Mouse (Mus musculus) retina, adult 2 months (tissue): Measurements from ENCODE around the gene Serpinc1.
"Not testable (repeated sequence)": the region's sequence is repeated elsewhere in the genome, so short reads cannot be mapped to it uniquely, and the experiment has no call there.

Experiments used
- DNase-seq: peaks from one replicate; pipeline ENCODE4 v3.0.0-alpha.2; 2012; ENCODE audit warnings: low read depth, low spot score

The Serpinc1 gene

DNA sequence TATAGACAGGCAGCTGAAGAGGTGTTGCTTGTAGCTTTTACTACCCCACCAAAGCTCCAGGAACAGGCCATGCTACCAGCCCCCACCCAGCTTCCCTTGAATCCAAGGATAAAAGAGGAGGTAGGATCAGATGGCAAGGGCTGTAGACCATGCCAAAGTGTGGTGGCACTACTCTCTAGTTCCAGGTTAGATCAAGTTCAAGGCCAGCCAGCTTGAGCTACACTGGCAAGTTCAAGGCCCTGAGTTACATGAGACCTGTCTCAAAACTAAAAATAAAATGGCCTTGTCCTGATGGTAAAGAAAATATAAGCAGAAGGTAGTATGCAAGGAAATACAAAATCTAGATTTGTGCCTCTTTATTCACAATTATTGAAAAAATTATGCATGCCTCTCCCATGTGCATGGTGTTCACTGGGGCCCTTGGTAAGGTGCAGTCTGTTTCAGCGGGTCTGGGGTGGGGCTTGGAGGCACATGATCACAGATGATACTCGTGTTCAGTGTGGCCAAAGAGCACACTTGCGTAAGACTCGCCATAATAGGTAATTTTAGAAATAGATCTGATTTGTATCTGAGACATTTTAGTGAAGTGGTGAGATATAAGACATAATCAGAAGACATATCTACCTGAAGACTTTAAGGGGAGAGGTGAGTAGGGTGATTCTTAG lies at the start of gene Serpinc1:
TSS of gene Serpinc1 (plus strand) at position 515 of the 665 bp plus-strand sequence.
- no peak for DNase-seq

DNA sequence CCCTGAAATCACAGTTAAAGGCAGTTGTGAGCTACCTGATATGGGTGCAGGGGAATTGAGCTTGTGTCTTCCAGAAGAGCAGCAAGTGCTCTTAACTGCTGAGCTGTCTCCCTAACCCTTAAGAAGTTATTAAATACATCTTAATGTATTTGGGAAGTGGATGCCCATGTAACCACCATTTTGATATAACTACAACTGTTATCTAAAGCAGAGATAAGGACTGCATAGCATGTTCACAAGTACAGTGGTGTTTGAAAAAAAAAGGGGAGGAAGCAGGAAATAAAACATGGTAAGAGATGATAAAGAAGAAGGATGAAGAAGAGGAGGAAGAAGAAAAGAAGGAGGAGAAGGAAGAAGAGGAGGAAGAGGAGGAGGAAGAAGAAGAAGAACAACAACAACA lies 47.1 kb upstream of the Serpinc1 start:
- DNase-seq: no peak

DNA sequence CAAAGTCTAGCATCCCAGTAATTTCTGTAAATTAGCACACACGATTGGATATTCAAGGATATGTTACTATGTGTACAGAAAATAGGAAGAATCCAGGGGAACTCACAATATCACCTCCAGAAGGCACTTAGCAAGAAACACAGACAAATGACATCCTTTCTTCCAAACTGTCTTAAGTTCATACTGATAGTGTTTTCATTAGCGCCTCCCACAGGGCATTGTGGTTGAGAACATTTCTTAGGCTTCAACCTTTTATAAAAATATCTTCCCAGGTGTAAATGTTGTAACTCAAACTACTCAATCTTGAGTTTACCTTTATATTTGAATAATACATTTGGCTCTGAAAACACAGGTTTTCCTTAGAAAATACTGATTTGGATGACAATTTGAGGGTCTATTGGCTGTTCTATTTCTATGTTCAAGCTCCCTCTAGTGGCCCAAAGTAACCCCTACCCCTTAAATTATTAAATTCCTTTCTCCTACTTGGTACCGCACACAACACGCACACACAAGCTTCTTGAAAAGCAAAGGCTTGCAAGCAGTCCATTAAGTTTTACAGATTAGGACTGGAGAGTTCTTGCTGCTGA lies 44.4 kb upstream of the Serpinc1 start:
- peak; percentile 11 for DNase-seq

DNA sequence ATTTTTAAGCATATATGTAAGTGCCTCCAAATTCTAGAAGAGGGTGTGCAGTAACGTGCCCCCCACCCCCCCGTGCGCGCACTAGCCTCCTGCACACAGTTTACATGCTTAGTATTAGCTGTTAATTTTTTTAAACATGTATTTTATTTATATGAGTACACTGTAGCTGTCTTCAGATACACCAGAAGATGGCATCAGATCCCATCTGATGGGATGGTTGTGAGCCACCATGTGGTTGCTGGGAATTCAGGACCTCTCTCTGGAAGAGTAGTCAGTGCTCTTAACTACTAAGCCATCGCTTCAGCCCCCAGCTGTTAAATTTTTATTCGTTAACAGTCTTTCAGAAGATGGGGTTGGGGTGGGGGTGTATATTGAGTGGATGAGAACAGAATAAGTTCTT lies 42.8 kb upstream of the Serpinc1 start:
- DNase-seq: no peak

DNA sequence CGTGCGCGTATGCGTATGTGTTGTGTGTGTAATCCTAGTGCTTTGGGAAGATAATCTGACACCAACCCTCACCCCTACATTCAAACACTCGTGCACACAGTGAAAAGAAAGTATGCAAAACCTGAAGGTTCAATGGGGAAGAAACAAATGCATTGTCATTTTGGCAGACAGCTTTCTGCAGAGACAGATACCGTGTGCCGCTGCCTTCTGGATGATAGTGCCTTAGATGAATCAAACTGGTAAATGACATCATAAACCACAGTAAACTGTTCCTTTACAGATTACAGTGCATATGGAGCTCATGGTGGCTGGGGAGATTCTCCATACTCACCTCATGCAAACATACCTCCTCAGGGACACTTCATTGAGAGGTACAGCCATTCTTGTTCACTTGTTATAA lies 15.2 kb upstream of the Serpinc1 start:
- DNase-seq: no peak

DNA sequence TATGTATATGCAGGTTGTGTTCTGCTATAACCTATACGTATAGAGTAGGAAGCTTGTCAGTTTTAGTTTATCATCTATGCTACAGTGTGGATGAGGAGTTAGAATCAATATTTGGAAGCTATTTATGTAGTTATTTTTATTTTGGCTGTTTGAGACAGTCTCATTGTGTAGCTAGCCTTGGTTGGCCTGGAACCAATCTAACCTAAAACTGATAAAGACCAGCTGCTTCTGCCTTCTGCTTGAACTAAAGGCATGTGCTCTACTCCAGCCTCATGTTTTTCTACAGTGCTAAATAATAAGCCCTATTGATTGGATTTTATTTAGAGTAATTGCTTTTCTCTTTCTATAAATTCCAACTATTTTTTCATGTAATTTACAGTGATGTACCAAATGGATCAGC lies 11.1 kb upstream of the Serpinc1 start:
- DNase-seq: no peak

DNA sequence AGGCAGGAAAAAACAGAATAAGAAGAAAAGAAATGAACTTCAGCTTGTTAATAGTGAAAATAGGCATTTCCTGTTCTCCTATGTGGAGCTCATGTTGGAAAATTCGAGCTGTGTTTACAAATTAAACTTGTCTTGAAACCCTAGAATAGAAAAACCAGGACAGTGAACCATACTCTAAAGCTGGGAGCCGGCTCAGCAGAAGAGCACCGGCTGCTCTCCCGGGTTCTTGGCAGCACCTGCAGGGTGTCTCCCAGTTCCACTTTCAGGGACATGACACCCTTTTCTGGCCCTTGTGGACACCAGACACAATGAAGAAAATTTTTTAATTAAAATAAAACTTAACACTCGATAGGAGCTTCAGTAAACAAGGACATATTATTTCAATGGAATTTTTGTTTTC lies 9.7 kb upstream of the Serpinc1 start:
- DNase-seq: no peak

DNA sequence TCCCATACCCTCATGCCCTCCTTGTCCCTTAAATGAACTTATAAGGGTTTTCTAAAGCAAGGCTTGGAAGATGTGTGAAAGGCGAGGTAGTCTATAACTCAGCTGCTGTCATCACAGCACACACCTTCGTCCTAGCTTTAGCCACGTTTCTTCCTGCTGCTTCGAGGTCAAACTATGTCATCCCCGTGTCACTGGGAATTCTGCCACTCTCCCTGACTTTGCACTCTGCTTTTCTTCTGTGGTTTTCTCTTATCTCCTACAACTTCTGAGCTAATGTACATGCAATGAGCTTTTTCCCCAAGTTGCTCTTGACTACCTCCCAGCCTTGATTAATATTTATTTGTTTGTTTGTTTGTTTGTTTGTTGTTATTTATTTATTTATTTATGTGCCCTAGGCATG lies 1.6 kb downstream of the Serpinc1 start:
- no peak for DNase-seq

DNA sequence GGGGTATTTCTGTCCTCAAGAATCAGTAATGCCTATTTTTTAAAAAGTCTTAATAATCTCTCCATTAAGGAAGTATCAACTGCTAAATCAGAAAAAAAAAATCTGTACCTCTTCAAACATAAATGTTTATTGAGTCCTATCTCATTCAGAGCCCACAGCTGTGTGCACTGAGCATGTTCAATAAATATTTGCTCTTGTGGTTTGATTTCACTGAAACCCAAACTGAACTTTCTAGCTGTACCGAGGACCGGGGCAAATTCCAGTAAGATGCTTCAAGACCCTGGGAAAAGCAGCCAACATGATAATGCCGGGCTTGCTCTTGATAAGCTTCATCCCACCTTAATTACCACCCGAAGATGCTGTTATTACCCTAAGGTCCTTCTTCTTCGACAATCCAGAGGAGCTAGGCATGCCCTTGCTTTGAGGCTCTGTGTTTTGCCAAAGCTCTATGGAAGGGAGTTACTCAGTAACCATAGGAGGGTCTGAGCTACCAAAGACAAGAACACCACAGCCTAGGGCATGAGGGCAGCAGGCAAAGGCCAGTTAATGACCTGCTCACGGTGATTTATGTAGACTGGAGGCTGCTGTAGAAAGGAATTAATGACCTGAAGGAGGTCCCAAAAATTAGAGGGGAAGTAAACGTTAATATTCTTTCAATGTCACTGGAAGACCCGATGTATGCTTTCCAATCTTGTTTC lies 2.3 kb downstream of the Serpinc1 start:
- DNase-seq: no peak

DNA sequence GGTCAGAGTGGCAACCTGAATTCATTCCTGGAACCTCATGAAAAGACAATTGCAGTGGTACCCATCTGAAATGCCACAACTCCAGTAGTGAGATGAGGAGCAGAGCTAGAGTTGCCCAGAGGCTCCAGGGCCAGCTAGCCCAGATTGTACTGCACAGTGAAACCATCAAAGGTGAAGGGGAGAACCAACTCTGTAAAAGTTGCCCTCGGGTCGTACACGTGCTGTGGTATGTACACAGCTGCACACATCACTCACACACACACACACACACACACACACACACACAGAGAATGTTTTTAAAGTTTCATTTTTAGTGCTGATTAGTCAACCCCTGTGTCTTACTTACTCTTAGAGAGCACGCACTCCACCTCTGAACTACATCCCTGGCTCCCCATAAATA lies 3.0 kb downstream of the Serpinc1 start:
- no peak for DNase-seq

DNA sequence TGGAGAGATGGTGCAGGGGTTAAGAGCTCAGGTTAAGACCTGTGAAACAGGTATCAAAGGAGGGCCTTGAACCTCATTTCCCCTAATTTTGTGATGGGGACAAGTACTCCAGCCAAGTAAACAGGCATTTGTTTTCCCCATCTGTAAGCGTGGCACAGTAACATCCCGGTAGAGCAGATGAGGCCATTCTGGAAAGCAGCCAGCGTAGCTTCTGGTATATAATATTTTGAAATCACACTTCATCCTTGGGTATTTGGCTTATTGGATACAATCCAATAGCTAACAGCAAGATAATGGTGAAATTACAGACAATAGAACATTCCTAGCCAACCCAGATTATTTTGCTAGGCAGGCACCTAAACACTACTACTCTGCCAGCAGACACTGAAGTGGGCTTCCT lies 4.5 kb downstream of the Serpinc1 start:
- DNase-seq: no peak

DNA sequence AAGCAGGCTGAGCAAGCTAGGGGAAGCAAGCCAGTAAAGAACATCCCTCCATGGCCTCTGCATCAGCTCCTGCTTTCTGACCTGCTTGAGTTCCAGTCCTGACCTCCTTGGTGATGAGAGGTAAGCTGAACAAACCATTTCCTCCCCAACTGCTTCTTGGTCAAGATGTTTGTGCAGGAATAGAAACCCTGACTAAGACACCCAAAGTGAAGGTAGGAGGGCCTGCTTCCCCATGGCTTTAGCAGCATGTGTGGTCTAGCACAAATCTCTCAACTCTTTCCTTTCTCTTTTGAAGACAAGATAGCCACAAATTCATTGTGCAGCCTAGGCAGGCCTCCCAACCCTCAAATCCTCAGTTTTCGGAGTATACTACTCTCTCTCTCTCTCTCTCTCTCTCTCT lies 6.3 kb downstream of the Serpinc1 start:
- DNase-seq: not testable (repeated sequence)

DNA sequence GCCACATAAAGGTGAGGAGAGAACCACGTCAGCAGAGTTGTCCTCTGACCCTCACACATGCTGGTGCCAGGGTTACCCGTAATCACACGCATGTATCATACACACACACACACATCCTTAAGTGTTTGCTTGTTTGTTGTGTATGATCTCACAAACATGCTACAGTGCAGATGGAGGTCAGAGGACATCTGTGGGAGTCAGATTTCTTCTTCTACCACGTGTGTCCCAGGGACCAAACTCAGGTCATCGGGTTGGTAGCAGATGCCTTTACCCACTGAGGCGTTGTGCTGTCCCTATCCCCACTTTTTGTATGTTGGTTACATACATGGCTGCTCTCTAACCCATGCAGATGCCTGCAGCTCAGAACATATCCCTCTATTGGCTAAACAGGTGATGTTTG lies 7.1 kb downstream of the Serpinc1 start:
- DNase-seq: no peak

DNA sequence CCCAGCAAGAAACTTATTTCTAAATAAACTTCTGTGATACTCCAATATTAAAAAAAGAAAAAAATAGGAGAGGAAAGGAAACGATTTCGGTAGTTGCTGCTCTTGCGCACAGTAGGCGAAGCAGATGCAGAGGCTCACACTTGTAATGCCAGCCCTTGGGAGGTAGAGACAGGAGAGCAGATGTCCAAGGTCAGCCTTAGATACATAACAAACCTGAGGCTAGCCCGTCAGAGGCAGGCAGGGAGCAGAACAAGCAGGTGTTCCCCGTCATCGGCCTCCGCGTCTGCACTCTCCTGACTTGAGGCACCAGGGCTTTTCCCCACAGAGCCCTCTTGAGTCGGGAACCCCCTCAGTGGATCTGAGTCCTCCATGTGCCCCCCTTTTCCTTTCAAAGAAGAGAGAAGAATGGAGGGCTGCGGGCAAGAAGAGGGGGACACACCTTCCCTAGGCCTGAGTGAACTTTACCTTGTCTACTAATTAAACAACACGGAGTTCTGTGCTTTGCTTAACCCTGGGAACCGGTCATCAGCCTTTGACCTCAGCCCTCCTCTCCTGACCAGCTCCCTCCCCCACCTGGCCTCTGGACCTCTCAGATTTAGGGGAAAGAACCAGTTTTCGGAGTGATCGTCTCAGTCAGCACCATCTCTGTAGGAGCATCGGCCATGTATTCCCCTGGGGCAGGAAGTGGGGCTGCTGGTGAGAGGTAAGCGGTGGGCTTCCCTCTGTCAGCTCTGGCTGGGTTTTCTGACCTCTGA lies 8.7 kb downstream of the Serpinc1 start:
- no peak for DNase-seq

DNA sequence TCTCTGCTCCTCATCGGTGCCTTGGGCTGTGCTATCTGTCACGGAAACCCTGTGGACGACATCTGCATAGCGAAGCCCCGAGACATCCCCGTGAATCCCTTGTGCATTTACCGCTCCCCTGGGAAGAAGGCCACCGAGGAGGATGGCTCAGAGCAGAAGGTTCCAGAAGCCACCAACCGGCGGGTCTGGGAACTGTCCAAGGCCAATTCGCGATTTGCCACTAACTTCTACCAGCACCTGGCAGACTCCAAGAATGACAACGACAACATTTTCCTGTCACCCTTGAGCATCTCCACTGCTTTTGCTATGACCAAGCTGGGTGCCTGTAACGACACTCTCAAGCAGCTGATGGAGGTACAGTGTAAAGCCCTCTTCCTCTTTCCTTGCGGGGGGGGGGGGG lies 11.0 kb downstream of the Serpinc1 start:
- DNase-seq: no peak

DNA sequence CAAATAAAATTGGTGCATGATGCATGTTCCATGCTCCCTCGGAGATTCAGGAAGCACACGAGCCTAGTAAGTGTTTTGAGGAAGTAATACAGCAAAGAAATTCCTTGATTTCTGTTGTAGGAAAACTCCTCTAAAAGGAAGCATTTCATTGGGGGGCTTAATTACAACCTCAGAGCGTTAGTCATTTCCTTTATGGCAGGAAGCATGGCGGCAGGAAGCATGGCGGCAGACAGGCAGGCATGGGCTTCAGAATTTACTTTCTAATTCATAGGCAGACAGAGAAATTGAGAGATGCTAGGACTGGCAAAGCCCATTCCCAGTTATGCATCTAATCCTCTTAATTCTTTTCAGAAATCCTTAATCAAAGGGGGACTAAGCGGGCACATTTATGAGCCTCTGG lies 15.5 kb downstream of the Serpinc1 start:
- no peak for DNase-seq

DNA sequence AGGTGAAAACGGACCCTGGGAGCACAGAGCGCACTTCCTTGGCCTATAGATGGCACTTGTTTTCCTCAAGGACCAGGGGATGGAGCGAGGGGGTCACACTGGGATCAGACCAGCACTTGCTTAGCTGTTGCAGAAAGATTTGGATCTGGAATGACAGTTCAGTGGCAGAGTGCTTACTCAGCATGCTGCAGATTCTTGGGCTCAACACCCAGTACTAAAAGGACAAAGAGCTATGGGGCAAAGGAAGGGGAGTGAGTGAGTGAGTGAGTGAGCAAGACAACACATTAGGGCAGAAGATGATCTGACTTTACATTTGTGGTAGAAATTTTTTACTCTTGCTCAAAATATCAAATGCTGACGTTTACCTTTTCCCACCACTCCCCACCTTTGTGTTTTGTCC lies 26.6 kb downstream of the Serpinc1 start:
- DNase-seq: no peak

DNA sequence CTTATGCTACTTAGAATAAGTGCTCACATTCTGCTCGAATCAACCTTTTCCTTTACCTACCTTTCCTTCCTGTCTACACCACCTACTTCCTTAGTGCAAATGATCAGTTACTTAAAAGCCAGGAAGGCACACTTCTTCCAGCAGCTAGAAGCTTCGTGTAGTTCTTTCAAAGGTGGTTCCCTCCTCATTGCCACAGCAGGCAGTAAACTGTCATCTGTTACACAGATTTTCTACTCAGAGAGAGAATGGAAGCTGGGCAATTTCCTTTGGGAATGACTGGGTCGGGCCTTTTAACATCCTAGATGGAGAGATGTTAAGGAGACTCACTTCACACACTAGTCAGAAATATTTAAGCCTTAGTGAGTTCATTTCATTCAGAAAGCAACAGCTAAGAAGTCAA lies 27.1 kb downstream of the Serpinc1 start:
- no peak for DNase-seq

DNA sequence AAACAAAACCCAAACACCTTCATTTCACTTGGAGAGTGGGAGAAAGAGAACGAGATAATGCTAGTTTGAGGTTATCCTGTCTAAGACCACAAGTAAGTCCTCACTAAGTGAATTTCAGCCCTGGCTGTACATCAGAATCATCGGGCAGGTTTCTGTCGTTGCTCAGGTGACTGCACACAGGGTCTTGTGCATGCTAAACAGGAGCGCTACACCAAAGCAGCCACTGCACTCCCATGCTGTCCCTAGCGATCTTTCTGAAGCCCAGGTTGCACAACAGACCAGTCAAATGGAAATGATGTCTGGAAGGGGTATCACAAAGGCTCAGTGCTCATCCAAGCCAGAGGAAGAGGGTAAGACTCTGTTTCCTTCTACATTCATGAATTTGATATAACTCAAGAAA lies 28.1 kb downstream of the Serpinc1 start:
- no peak for DNase-seq

DNA sequence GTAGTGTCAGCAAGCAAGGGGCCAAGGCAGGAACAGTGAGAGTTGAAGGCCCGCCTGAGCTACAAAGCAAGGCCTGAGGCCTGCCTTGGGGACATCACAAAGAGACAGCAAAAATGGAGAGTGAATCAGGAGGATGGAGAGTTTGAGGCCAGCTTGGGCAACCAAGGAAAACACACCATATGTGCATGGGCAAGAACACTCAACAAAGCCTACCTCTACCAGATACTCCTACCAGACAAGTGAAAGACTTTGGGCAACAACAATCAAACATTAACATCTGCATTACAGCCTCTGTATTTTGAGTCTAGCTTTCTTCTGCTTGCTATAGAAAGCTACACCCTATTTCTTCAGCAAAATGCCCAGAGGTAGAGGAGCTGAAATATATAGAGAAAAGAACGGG lies 29.7 kb downstream of the Serpinc1 start:
- no peak for DNase-seq

DNA sequence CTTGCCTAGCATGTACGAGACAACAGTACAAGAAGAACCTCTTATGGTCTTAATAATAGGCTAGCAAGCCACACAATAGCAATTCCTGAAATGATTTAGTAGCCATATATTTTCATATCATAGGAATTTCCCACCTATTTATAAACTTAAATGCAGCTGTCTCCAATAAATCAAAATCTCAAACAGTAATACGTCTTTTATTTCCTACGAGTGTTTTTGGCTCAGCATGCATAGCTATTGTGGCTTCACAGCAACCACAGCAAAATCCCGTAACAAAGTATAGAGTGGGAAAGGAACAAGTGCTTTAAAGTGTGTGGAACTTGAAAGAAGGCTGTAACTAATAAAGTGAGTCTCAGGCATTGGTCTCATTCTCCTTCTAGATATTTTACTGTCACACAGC lies 32.1 kb downstream of the Serpinc1 start:
- no peak for DNase-seq

DNA sequence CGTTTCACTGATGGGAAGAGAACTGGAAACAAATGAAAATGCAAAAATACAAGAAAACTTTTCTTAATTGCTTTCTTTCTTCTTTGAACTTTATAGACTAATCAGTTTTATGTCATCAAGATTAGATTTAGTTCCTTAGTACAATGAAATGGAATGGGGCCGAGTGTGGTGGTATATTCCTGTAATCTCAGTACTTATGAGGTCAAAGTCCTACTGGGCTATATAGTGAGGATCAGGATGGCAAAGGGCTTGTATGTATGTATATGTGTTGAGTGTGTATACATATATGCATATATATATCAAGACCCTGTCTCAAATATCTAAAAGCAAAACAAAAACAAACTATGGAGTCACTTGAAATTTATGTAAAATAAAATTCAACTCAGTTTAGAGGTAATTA lies 38.0 kb downstream of the Serpinc1 start:
- DNase-seq: no peak

DNA sequence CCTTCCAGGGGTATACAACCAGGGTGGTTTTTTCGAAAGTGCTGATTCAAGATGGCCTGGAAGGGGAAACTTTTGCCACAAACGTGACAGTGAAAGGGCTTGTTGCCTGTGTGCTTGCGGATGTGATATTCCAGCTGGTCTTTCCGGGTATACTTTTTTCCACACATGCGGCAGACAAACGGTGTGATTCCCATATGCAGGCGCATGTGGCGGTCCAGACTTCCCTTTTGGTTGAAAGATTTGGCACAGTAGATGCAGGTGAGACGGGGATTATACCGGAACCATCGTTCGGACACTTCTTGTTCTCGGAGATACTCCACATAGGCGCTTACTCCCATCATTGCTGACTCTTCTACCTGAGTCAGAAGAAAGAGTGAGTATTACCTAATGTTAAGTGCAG lies 41.7 kb downstream of the Serpinc1 start:
- no peak for DNase-seq
